Mouse (Mus musculus): ENCODE data around the gene Hdac7.

GRCm38 (mm10) chr15:97854551-97854950, 10.2 kb upstream of the Hdac7 start:
- no peak for TF ChIP-seq CTCF (IDR thresholded peaks at IDR 0.05; ENCODE audit: extremely low read depth, insufficient read depth, low read length)
- no peak for TF ChIP-seq POLR2A (IDR thresholded peaks at IDR 0.05; ENCODE audit: extremely low read depth, insufficient read depth, low read length)

All from cortical plate, adult 2 months (tissue).